Mouse (Mus musculus): ENCODE measurements around the gene Mmp11. TPM values are rescaled to one million over a fixed set of nuclear protein-coding genes. Genes with fewer than 3 reads are reported as not detected.

Gene Mmp11
- polyA plus RNA-seq, 1 experiment: 4.6 TPM

DNA sequence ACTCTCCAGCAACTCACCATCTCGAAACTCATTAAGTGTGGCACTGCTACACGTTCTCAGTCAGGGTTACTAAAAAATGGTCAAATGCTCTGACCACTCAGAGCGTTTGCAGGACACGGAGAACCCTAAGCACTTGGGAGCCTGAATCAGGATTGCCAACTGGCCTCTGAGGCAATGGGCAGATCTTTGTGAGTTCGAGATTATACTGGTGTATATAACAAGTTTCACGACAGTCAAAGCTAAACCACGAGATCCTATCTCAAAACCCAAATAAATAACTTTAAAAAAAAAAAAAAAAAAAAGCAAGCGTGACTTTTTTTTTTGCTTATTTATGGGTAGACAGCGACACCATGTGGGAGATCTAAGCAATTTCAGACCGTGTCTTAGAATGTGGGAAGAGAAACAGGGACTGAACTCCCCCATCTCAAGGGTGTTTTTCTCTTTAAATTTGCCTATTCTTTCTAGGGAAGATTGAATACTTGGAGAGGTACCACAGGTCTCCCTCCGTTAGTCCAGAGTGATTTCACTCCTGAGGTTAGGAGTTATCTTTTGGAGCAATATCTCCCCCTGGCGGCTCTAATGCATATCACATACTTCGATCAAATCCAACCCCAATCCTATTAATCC, 15.2 kb upstream of the Mmp11 start:
- 3% methylated on average over 13 of the region's 13 CpGs for WGBS
- H3K4me3 ChIP-seq (replicated peaks; ENCODE audit: control insufficient read depth, low read depth, low read length): peak overlapping the region; percentile 18

DNA sequence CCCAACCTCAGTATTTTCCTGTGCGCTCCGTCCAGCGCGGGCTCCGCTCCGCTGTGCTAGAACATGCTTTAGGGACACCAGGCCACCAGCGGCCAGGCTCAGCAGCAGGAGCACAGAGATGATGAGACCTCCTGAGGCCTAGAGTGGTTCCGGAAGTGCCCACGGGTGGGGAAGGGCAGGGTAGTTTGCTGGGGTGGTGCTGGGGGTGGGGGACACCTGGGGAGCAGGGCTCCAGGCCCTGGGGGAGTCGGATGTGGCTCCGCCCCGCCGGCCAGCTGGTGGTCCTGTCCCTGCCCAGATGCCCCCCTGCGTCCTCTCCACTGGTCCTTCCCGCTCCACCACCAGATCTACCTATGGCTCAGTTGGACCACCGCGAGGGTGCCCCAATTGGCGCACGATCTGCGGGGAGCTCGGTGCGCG, 14.5 kb upstream of the Mmp11 start:
- Histone ChIP-seq H3K27ac (ENCODE audit: control insufficient read depth, insufficient read depth, low read depth, low read length, poor library complexity) (peak overlapping the region; percentile 76), H3K4me1 (ENCODE audit: control insufficient read depth, insufficient read depth, low read length) (peaks cover 4% of the 10 kb centered on the region), H3K4me3 (replicated peaks; ENCODE audit: control insufficient read depth, low read depth, low read length) (peak overlapping the region; percentile 53)
- TF ChIP-seq POLR2A (IDR thresholded peaks at IDR 0.05; ENCODE audit: borderline replicate concordance, control insufficient read depth, low read depth, low read length): peak; percentile 62; the same call in 1 of the 2 replicates
- no peak for TF ChIP-seq CTCF (IDR thresholded peaks at IDR 0.05; ENCODE audit: control insufficient read depth, insufficient read depth, low read length)
- WGBS: 15% methylated on average over 23 of the region's 23 CpGs

More for the DNA sequence above, 15.2 kb upstream of the Mmp11 start:
- TF ChIP-seq POLR2A (IDR thresholded peaks at IDR 0.05; ENCODE audit: borderline replicate concordance, control insufficient read depth, low read depth, low read length) (no peak), CTCF (IDR thresholded peaks at IDR 0.05; ENCODE audit: control insufficient read depth, insufficient read depth, low read length) (no peak)
- H3K27ac ChIP-seq (ENCODE audit: control insufficient read depth, insufficient read depth, low read depth, low read length, poor library complexity): peak overlapping the region; percentile 26; the same call in 1 of the 2 replicates
- peaks cover 4% of the 10 kb centered on the region; the same call in 1 of the 2 replicates for H3K4me1 ChIP-seq (ENCODE audit: control insufficient read depth, insufficient read depth, low read length)

DNA sequence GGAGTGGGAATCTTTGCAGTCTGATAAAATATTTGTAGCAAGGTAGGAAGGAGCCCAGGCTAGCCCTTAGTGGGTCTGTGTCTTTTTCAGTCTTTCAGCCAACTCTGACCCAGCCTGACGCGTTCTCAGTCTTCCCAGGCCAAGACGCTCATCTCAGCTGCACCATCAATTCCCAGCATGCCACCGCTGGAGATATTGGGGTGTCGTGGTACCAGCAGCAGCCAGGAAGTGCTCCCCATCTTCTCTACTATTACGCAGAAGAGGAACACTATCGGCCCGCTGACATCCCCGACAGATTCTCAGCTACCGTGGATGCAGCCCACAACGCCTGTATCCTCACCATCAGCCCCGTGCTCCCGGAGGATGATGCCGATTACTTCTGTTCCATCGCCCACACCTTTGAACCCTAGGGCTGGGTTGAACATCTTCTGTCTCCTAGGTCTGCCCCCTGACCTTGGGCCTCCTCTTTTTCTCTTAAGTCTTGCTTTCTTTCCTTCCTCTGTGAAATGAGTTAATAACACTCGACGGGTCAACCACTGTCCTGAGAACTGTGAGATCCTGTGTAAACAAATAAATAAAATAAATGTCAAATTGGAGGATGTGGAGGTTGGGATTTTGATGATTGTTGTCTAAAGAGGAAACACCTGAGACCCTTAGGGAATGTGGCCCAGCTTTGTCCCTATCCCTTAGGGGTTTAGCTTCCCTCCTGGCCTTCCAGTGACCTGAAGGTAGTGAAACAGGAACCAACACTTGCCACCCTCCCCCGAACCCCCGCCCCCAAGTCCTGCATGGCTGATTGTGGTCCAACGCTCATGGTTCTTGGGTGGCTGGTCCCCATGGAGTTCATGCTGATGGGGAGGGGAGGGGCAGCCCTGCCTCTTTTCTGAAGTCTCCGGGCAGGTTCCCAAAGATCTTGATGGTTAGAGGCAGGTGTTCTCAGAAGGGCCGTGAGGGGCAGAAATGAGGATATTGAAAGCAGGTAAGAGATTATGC, 13.1 kb upstream of the Mmp11 start:
- Histone ChIP-seq H3K27ac (ENCODE audit: control insufficient read depth, insufficient read depth, low read depth, low read length, poor library complexity) (peak overlapping the region; percentile 72), H3K4me1 (ENCODE audit: control insufficient read depth, insufficient read depth, low read length) (peaks cover 4% of the 10 kb centered on the region), H3K4me3 (replicated peaks; ENCODE audit: control insufficient read depth, low read depth, low read length) (peak overlapping the region; percentile 55)
- WGBS: 60% methylated on average over 22 of the region's 22 CpGs
- no peak for TF ChIP-seq CTCF (IDR thresholded peaks at IDR 0.05; ENCODE audit: control insufficient read depth, insufficient read depth, low read length)
- no peak for TF ChIP-seq POLR2A (IDR thresholded peaks at IDR 0.05; ENCODE audit: borderline replicate concordance, control insufficient read depth, low read depth, low read length)

DNA sequence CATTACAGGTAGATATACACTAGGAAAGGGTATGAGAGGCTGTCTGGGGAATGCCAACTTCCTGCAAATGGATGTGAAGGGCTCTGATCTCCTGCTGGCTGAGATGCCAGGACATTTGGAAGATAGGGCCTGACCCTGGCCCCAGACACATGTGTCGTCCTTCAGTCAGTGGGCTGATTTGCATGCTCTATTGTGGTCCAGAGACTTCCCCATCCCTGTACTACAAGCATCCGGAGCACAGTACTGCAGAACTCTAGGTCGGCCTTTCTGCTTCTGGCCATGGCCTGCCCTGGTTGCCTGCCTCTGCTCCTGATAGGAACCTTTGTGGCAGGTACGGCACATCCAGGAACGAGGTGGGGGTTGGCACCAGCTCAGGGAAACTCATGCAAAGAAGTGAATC, 11.8 kb upstream of the Mmp11 start:
- peak overlapping the region; percentile 77 for H3K4me3 ChIP-seq (replicated peaks; ENCODE audit: control insufficient read depth, low read depth, low read length)
- peak overlapping the region; percentile 74 for H3K27ac ChIP-seq (ENCODE audit: control insufficient read depth, insufficient read depth, low read depth, low read length, poor library complexity)
- peaks cover 4% of the 10 kb centered on the region for H3K4me1 ChIP-seq (ENCODE audit: control insufficient read depth, insufficient read depth, low read length)
- TF ChIP-seq CTCF (IDR thresholded peaks at IDR 0.05; ENCODE audit: control insufficient read depth, insufficient read depth, low read length): no peak
- TF ChIP-seq POLR2A (IDR thresholded peaks at IDR 0.05; ENCODE audit: borderline replicate concordance, control insufficient read depth, low read depth, low read length): 0 out of 2 replicates have a peak, but pooled peaks have one; percentile 15
- WGBS: 56% methylated on average over 5 of the region's 5 CpGs

DNA sequence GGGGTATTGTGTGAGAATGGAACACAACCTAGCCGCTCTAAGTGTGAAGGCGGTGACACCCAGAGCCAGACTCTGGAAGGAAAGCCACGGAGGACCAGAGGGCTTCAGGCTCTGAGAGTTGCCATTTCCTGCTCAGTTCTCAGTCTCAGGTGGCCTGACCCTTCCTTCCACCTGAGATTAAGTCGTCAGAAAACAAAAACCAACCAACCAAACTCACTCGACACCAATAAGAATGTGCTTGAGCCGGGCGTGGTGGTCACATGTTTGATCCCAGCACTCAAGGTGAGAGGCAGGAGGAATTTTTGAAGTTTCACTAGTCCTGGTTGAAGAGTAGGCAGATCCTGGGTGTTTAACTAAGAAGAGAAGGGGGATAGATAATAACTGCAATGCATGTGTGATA, 9.6 kb upstream of the Mmp11 start:
- TF ChIP-seq POLR2A (IDR thresholded peaks at IDR 0.05; ENCODE audit: borderline replicate concordance, control insufficient read depth, low read depth, low read length): no peak
- no peak for TF ChIP-seq CTCF (IDR thresholded peaks at IDR 0.05; ENCODE audit: control insufficient read depth, insufficient read depth, low read length)
- peaks cover 2% of the 10 kb centered on the region for H3K4me1 ChIP-seq (ENCODE audit: control insufficient read depth, insufficient read depth, low read length)
- H3K4me3 ChIP-seq (replicated peaks; ENCODE audit: control insufficient read depth, low read depth, low read length): no peak overlapping the region
- no peak overlapping the region for H3K27ac ChIP-seq (ENCODE audit: control insufficient read depth, insufficient read depth, low read depth, low read length, poor library complexity)
- WGBS: 73% methylated on average over 7 of the region's 7 CpGs

DNA sequence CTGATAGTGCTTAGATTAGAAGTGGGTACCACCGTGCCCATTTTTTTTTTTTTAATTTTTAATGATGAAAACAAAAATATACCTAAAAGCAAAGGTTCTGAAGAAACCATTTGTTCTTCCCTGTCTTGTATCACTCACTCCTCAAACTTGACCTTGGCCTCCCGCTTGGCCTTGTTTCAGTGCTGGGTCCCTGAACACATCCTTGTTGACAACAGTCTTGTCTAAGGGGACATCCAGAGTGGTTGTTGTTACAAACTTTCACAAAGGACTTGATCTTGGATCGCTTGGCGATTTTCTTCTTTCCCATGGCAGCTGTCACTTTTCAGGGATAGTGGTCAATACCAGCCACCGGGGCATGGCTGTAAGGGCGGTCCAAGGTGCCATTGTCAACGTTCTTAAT, 8.9 kb upstream of the Mmp11 start:
- H3K27ac ChIP-seq (ENCODE audit: control insufficient read depth, insufficient read depth, low read depth, low read length, poor library complexity): no peak overlapping the region
- H3K4me1 ChIP-seq (ENCODE audit: control insufficient read depth, insufficient read depth, low read length): peaks cover 4% of the 10 kb centered on the region
- 87% methylated on average over 7 of the region's 7 CpGs for WGBS
- no peak overlapping the region for H3K4me3 ChIP-seq (replicated peaks; ENCODE audit: control insufficient read depth, low read depth, low read length)
- no peak for TF ChIP-seq POLR2A (IDR thresholded peaks at IDR 0.05; ENCODE audit: borderline replicate concordance, control insufficient read depth, low read depth, low read length)
- TF ChIP-seq CTCF (IDR thresholded peaks at IDR 0.05; ENCODE audit: control insufficient read depth, insufficient read depth, low read length): no peak

DNA sequence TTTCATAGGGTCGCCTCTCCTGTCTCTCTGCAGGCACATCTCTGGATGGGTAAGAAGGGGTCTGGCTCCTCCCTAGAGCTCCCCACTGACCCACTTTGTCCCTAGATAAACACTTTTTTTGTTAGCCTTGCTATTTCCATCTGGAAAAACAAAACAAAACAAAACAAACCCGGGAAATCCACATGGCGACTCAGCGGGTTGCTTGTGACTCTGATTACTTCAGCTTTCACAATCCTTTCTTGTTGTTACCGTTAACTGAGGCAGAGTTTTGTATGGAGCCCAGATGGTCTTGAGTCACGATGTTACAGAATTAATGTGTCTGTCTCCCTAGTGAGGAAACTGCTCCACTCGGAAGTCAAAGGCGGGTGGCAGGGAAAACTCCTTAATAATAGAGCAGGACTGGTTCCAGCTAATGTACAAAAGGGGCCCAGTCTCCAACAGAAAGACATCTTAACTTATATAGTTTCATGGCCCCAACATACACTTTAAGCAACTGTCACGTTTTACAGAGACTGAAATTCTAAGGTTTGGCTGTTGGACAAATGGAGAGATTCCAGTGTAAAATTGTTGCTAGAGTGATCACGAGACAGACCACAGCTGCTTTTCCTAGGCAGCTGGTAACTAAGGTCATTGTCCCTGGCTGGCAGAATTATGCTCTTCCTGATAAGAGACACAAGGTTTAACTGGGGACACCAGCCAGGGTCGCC, 7.9 kb upstream of the Mmp11 start:
- WGBS: 54% methylated on average over 11 of the region's 11 CpGs
- TF ChIP-seq POLR2A (IDR thresholded peaks at IDR 0.05; ENCODE audit: borderline replicate concordance, control insufficient read depth, low read depth, low read length) (no peak), CTCF (IDR thresholded peaks at IDR 0.05; ENCODE audit: control insufficient read depth, insufficient read depth, low read length) (no peak)

More for the DNA sequence above, 7.9 kb upstream of the Mmp11 start:
- Histone ChIP-seq H3K27ac (ENCODE audit: control insufficient read depth, insufficient read depth, low read depth, low read length, poor library complexity) (no peak overlapping the region), H3K4me3 (replicated peaks; ENCODE audit: control insufficient read depth, low read depth, low read length) (no peak overlapping the region), H3K4me1 (ENCODE audit: control insufficient read depth, insufficient read depth, low read length) (peaks cover 4% of the 10 kb centered on the region)
